Comparison of ENCODE assay signal across 29 mouse cellular contexts in the genomic region with DNA sequence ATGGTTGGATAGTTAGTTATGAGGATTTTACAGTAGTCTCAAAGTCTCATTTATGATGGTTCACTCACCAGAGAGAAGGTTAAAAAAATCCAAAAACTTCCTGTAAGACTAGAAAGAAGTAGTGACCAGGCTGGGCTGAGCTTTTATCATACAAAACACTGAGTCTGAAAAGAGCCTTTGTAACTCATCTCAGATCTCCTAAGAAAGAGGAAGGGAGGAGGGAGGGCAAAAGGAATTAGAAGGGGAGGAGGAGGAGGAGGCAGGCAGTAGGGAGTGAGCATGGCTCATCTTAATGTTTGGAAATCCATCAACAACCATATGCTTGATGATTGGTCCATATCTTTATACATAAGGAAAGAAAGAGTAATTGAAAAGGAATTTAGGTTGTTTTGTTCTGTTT. TPM values are rescaled to one million over a fixed set of nuclear protein-coding genes. Genes with fewer than 3 reads are reported as not detected.
"Had no signal": no experiment of that assay in that cellular context is flagged by ENCODE, and none has a peak within 500 bp of the region (broad histone marks: within the 10 kb centered on the region; RNA-seq: fewer than 3 reads in every experiment).

No protein-coding gene starts in this region.

- H3K4me1 ChIP-seq: heart, embryonic 13.5 days; heart, embryonic 15.5 days; hindbrain, embryonic 13.5 days; hindbrain, embryonic 15.5 days; kidney, embryonic 15.5 days; limb, embryonic 13.5 days; limb, embryonic 15.5 days; liver, embryonic 12.5 days had no signal

- DNase-seq: gastrocnemius, postnatal 14 days; gastrocnemius, postnatal 36 days; heart, adult 18-20 months; heart, postnatal 14 days; heart, postnatal 36 days; kidney, adult 11 months; kidney, adult 2 months; kidney, adult 9 months; kidney, postnatal 14 days; kidney, postnatal 36 days; layer of hippocampus, adult 9-11 months; layer of hippocampus, postnatal 36 days; left cerebral cortex, postnatal 4 days had no signal

- H3K27ac ChIP-seq: heart, embryonic 13.5 days; heart, embryonic 15.5 days; hindbrain, embryonic 13.5 days; hindbrain, embryonic 15.5 days; hindbrain, postnatal 0 days; kidney, embryonic 15.5 days; kidney, postnatal 0 days; limb, embryonic 13.5 days; limb, embryonic 15.5 days; liver, embryonic 12.5 days; liver, embryonic 14.5 days had no signal

- H3K27me3 ChIP-seq: heart, embryonic 13.5 days; heart, embryonic 15.5 days; hindbrain, embryonic 13.5 days; hindbrain, embryonic 15.5 days; kidney, embryonic 15.5 days; limb, embryonic 13.5 days; limb, embryonic 15.5 days; liver, embryonic 12.5 days had no signal

- H3K9ac ChIP-seq: heart, embryonic 13.5 days; heart, embryonic 15.5 days; hindbrain, embryonic 13.5 days; hindbrain, embryonic 15.5 days; kidney, embryonic 15.5 days; limb, embryonic 13.5 days; limb, embryonic 15.5 days; liver, embryonic 12.5 days; liver, embryonic 14.5 days had no signal

- H3K36me3 ChIP-seq: heart, embryonic 13.5 days; heart, embryonic 15.5 days; hindbrain, embryonic 13.5 days; hindbrain, embryonic 15.5 days; kidney, embryonic 15.5 days; limb, embryonic 13.5 days; limb, embryonic 15.5 days; liver, embryonic 12.5 days had no signal

- H3K4me3 ChIP-seq: heart, embryonic 13.5 days; heart, embryonic 15.5 days; hindbrain, embryonic 13.5 days; hindbrain, embryonic 15.5 days; kidney, embryonic 15.5 days; limb, embryonic 13.5 days; limb, embryonic 15.5 days; liver, embryonic 12.5 days had no signal

- H3K9me3 ChIP-seq: heart, embryonic 13.5 days; heart, embryonic 15.5 days; hindbrain, embryonic 13.5 days; hindbrain, embryonic 15.5 days; kidney, embryonic 15.5 days; limb, embryonic 13.5 days; limb, embryonic 15.5 days; liver, embryonic 12.5 days had no signal

RNA-seq across cellular contexts. Expression of a gene that starts 15.1 kb away (rescaled TPM):
- total RNA-seq: gastrocnemius, adult 18-20 months; gastrocnemius, adult 8-10 months; gastrocnemius, postnatal 14 days; gastrocnemius, postnatal 36 days; hindbrain, postnatal 0 days; layer of hippocampus, postnatal 36 days; left cerebral cortex, postnatal 25 days had no signal
- polyA plus RNA-seq: heart, embryonic 13.5 days; heart, embryonic 15.5 days; hindbrain, embryonic 11.5 days; hindbrain, embryonic 15.5 days; hindbrain, postnatal 0 days; limb, embryonic 15.5 days; liver, adult 2 months had no signal

RNA-seq across cellular contexts. Expression of a gene that starts 25.2 kb away (rescaled TPM):
- total RNA-seq: gastrocnemius, adult 18-20 months; gastrocnemius, postnatal 36 days had no signal
- polyA plus RNA-seq: liver, adult 2 months had no signal
